Mouse (Mus musculus) yolk sac, embryonic 10.5 days (tissue): Measurements from ENCODE around the gene Yod1.

Experiments used
- DNase-seq: peaks from one replicate; pipeline ENCODE4 v3.0.0-alpha.2; 2017; ENCODE audit warnings: low spot score

Gene Yod1

DNA sequence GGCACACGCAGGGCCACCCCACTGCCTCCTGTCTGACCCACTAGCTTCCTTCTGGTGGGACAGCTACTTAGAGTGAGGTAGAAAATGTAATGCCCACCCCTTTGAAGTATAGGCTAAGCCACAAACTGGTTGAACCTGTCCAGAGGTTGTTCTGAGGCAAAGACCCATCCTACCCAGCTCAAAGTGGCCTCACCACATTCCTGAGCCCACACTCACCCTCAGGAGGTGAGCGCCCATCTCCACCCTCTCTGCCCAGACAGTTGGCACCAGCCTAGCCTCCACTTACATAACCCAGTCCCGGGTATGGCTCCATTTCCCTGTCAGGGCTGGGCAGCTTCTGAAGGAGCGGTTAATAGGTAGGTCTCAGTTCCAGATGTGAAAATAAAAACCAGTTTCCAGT lies 53.4 kb downstream of the Yod1 start:
- no peak for DNase-seq

DNA sequence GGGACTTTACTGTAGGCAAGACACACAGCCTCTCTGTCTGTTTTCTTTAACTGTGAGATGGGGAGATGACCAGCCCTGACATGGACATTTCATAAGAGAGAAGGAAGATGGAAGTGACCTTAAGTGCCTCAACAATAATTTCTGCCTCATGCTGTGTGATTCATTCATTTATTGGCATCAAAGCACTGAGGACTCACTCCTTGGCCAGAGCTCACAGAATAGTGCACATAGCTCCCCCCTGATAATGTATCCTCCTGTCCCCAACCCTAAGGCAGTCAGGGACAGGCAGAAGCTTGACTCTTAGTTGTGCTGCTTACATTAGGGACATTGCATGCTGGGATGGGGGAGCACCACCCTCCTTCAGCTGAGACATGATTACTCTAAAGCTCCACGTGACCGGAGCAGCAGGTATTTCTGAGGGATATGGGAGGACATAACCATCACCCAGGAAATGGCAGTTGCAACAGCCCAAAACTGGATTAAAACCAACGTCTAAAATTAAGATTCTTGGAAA lies 53.9 kb downstream of the Yod1 start:
- DNase-seq, result no peak
